Mouse (Mus musculus): ENCODE data around the gene Zmym5. TPM values are rescaled to one million over a fixed set of nuclear protein-coding genes. Genes with fewer than 3 reads are reported as not detected.

Gene Zmym5
- polyA plus RNA-seq, 1 experiment from 2014 or later = 27.4 TPM

Other genes with a start within 250 kb of the Zmym5 start
- 8.5 and 14.3 TPM in 2 replicates for gene Cenpj, start 236.3 kb downstream of the Zmym5 start, polyA plus RNA-seq (2014; fragmentation: Nextera tagmentation; extraction: Ambion mirVana)
- gene Parp4, start 236.1 kb downstream of the Zmym5 start, polyA plus RNA-seq (2014; fragmentation: Nextera tagmentation; extraction: Ambion mirVana) = 5.7 and 7.7 TPM in 2 replicates
- 41.2 and 46.4 TPM in 2 replicates for gene Mphosph8, start 143.5 kb downstream of the Zmym5 start, polyA plus RNA-seq (2014; fragmentation: Nextera tagmentation; extraction: Ambion mirVana)
- 46.7 and 47.7 TPM in 2 replicates for gene Pspc1, start 33.4 kb downstream of the Zmym5 start, polyA plus RNA-seq (2014; fragmentation: Nextera tagmentation; extraction: Ambion mirVana)
- 37.1 and 50.5 TPM in 2 replicates for gene Zmym2, start 74.9 kb upstream of the Zmym5 start, polyA plus RNA-seq (2014; fragmentation: Nextera tagmentation; extraction: Ambion mirVana)
- gene Gja3, start 246.4 kb upstream of the Zmym5 start, polyA plus RNA-seq (2014; fragmentation: Nextera tagmentation; extraction: Ambion mirVana) = 4.4 and 5.8 TPM in 2 replicates

All from kidney, embryonic 14.5 days (tissue).